Mouse (Mus musculus): ENCODE data around the gene Ist1. TPM values are rescaled to one million over a fixed set of nuclear protein-coding genes. Genes with fewer than 3 reads are reported as not detected.

Ist1 gene
- polyA plus RNA-seq, 1 experiment from 2014 or later: 136 TPM

- WGBS: 72% methylated on average over 5 of the region's 5 CpGs
- no peak overlapping the region for H3K4me3 ChIP-seq (ENCODE audit: low read depth, low read length)
- H3K27me3 ChIP-seq (ENCODE audit: insufficient read depth, low read length): no peaks in the 10 kb centered on the region
- no peak for ATAC-seq (ENCODE audit: insufficient read depth)
- no peak for DNase-seq
- H3K9me3 ChIP-seq (ENCODE audit: low read depth, low read length): no peaks in the 10 kb centered on the region
- no peak overlapping the region for H3K9ac ChIP-seq
- no peak for TF ChIP-seq CTCF (IDR thresholded peaks at IDR 0.05; ENCODE audit: low read depth)
- H3K36me3 ChIP-seq (ENCODE audit: insufficient read depth): no peaks in the 10 kb centered on the region
- no peak overlapping the region for H3K4me2 ChIP-seq
- no peak overlapping the region for H3K27ac ChIP-seq (ENCODE audit: low read depth)
- no peaks in the 10 kb centered on the region for H3K4me1 ChIP-seq (ENCODE audit: insufficient read depth)
Observed at GRCm38 (mm10) chr8:109632498-109632897, 60.6 kb downstream of the Ist1 start.

GRCm38 (mm10) chr8:109628638-109629037, 64.4 kb downstream of the Ist1 start:
- 64% methylated on average over 6 of the region's 6 CpGs for WGBS

More at GRCm38 (mm10) chr8:109628638-109629037, 64.4 kb downstream of the Ist1 start:
- Histone ChIP-seq H3K27ac (ENCODE audit: low read depth) (no peak overlapping the region), H3K27me3 (ENCODE audit: insufficient read depth, low read length) (no peaks in the 10 kb centered on the region), H3K4me3 (ENCODE audit: low read depth, low read length) (no peak overlapping the region), H3K9me3 (ENCODE audit: low read depth, low read length) (no peaks in the 10 kb centered on the region), H3K4me1 (ENCODE audit: insufficient read depth) (no peaks in the 10 kb centered on the region), H3K4me2 (no peak overlapping the region), H3K9ac (no peak overlapping the region), H3K36me3 (ENCODE audit: insufficient read depth) (no peaks in the 10 kb centered on the region)
- TF ChIP-seq CTCF (IDR thresholded peaks at IDR 0.05; ENCODE audit: low read depth): no peak
- no peak for ATAC-seq (ENCODE audit: insufficient read depth)
- DNase-seq: no peak

Other genes with a start within 250 kb of the Ist1 start
- gene Pmfbp1, start 199.2 kb downstream of the Ist1 start, polyA plus RNA-seq (2014; fragmentation: Nextera tagmentation; extraction: Ambion mirVana): 0.07 and 0.08 TPM in 2 replicates
- 23.5 and 25.1 TPM in 2 replicates for gene Dhx38, start 127.4 kb downstream of the Ist1 start, polyA plus RNA-seq (2014; fragmentation: Nextera tagmentation; extraction: Ambion mirVana)
- 25.1 and 26.0 TPM in 2 replicates for gene Txnl4b, start 127.4 kb downstream of the Ist1 start, polyA plus RNA-seq (2014; fragmentation: Nextera tagmentation; extraction: Ambion mirVana)
- gene Hp, start 114.1 kb downstream of the Ist1 start, polyA plus RNA-seq (2014; fragmentation: Nextera tagmentation; extraction: Ambion mirVana): 3.6 and 7.4 TPM in 2 replicates
- gene Dhodh, start 84.6 kb downstream of the Ist1 start, polyA plus RNA-seq (2014; fragmentation: Nextera tagmentation; extraction: Ambion mirVana): 45.1 and 51.3 TPM in 2 replicates
- 0.09 TPM in 1 of 2 replicates, not detected in the other for gene Pkd1l3, start 78.7 kb downstream of the Ist1 start, polyA plus RNA-seq (2014; fragmentation: Nextera tagmentation; extraction: Ambion mirVana)
- 29.0 and 29.2 TPM in 2 replicates for gene Zfp821, start 12.3 kb upstream of the Ist1 start, polyA plus RNA-seq (2014; fragmentation: Nextera tagmentation; extraction: Ambion mirVana)
- gene Atxn1l, start 44.5 kb upstream of the Ist1 start, polyA plus RNA-seq (2014; fragmentation: Nextera tagmentation; extraction: Ambion mirVana): 8.4 and 11.2 TPM in 2 replicates
- 38.0 and 41.8 TPM in 2 replicates for gene Ap1g1, start 85.3 kb upstream of the Ist1 start, polyA plus RNA-seq (2014; fragmentation: Nextera tagmentation; extraction: Ambion mirVana)
- 3.8 and 4.4 TPM in 2 replicates for gene Phlpp2, start 175.3 kb upstream of the Ist1 start, polyA plus RNA-seq (2014; fragmentation: Nextera tagmentation; extraction: Ambion mirVana)

All from lung, embryonic 14.5 days (tissue).